Mouse (Mus musculus) liver, adult 2 months (tissue): ENCODE results near the gene Npy4r. TPM values are rescaled to one million over a fixed set of nuclear protein-coding genes. Genes with fewer than 3 reads are reported as not detected.
A peak's percentile ranks its signal among the peaks of the same experiment; 100 is the strongest.

ENCODE experiments used
- DNase-seq: peaks from one replicate; pipeline ENCODE4 v3.0.0-alpha.2; 2011; ENCODE audit warnings: low read depth, low spot score; ENCODE audit errors: extremely low read depth
- H3K27ac ChIP-seq: fragments of 200-500 bp; replicated peaks from 2 replicates; pipeline ENCODE4 v1.5.1; 2012; ENCODE audit warnings: low read depth, mild to moderate bottlenecking, control low read depth, inconsistent platforms, low read length; ENCODE audit not compliant: insufficient read depth
- H3K27me3 ChIP-seq: fragments of 200-500 bp; 2 replicates; pipeline ENCODE4 v1.6.1; 2012; ENCODE audit warnings: mild to moderate bottlenecking, moderate library complexity, low read length, inconsistent platforms; ENCODE audit not compliant: control insufficient read depth, insufficient read depth
- H3K36me3 ChIP-seq: fragments of 200-500 bp; 2 replicates; pipeline ENCODE4 v1.6.1; 2012; ENCODE audit warnings: low read length, inconsistent platforms; ENCODE audit not compliant: control insufficient read depth, insufficient read depth
- H3K4me1 ChIP-seq: fragments of 200-500 bp; 2 replicates; pipeline ENCODE4 v1.6.1; 2011; ENCODE audit warnings: low read length; ENCODE audit not compliant: control insufficient read depth, insufficient read depth
- H3K4me3 ChIP-seq: fragments of 200-500 bp; 2 replicates; pipeline ENCODE4 v1.5.1; 2011; ENCODE audit warnings: low read depth, mild to moderate bottlenecking, control low read depth, low read length, moderate library complexity; ENCODE audit not compliant: insufficient read depth
- H3K79me2 ChIP-seq: fragments of 200-500 bp; 2 replicates; pipeline ENCODE4 v1.6.1; 2012; ENCODE audit warnings: inconsistent platforms, mild to moderate bottlenecking, low read length, moderate library complexity; ENCODE audit not compliant: control insufficient read depth, insufficient read depth
- H3K9ac ChIP-seq: fragments of 200-500 bp; 2 replicates; pipeline ENCODE4 v1.6.1; 2012; ENCODE audit warnings: low read depth, mild to moderate bottlenecking, control low read depth, inconsistent platforms, low read length
- CTCF ChIP-seq: fragments of 200-500 bp; IDR thresholded peaks from 2 replicates; pipeline ENCODE4 v1.5.1; 2011; ENCODE audit warnings: low read depth, low read length, control low read depth
- POLR2A ChIP-seq: fragments of 200-500 bp; IDR thresholded peaks from 2 replicates; pipeline ENCODE4 v1.6.1; 2011; ENCODE audit warnings: low read length, control low read depth; ENCODE audit not compliant: insufficient read depth; ENCODE audit errors: extremely low read depth
- WGBS: fragments of 180-500 bp; shearing (Covaris S2); methylation state at CpG from one replicate; pipeline ENCODE4 v1.1.7; 2018; 5-methylcytosine and 5-hydroxymethylcytosine counted together
- polyA plus RNA-seq: library from polyadenylated mRNA; depleted of rRNA; stranded (reverse); fragments of >200 nt; gene quantifications from 2 replicates; pipeline ENCODE4 v1.2.3, GENCODE M21; 2012; rRNA removed
- total RNA-seq: library from RNA; depleted of rRNA; stranded (reverse); fragments of >200 nt; gene quantifications from 2 replicates; pipeline ENCODE4 v1.2.3, GENCODE M21; 2014; rRNA removed

Gene Npy4r
- total RNA-seq = under 0.01 TPM in 1 of 2 replicates, not detected in the other
- polyA plus RNA-seq = not detected in 2 replicates

DNA sequence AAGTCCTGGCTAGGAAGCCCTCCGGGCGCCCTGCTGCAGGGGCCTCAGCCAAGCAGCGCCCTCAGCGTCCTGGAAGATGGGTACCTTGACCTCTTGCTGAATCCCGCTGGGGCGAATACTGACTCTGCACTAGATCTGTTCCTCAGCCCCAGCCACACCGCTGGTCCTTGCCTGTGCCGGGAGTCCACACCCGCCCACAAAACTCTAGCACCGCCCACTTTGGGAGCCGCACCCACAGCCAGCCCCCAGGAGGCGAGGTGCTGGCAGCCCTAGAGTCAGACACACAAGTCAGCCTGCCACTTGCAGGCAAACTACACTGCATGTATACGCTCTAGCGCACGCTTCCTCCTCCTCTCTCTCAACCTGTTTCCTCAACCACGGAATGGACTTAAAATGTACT lies at the start of gene Npy4r:
Npy4r (minus strand) TSS at position 148 of the 400 bp plus-strand sequence.
- peak; percentile 19 for DNase-seq
- no peak for TF ChIP-seq POLR2A
- TF ChIP-seq CTCF = no peak
- H3K27me3 ChIP-seq = no peaks in the 10 kb centered on the region
- H3K4me3 ChIP-seq = no peak within 1 kb of the TSS
- H3K9ac ChIP-seq = no peak within 1 kb of the TSS
- H3K79me2 ChIP-seq = no peaks in the 10 kb centered on the region
- H3K36me3 ChIP-seq = no peaks in the 10 kb centered on the region
- WGBS = 15% methylated on average over 16 of the region's 16 CpGs
- H3K27ac ChIP-seq = no peak within 1 kb of the TSS
- no peaks in the 10 kb centered on the region for H3K4me1 ChIP-seq

DNA sequence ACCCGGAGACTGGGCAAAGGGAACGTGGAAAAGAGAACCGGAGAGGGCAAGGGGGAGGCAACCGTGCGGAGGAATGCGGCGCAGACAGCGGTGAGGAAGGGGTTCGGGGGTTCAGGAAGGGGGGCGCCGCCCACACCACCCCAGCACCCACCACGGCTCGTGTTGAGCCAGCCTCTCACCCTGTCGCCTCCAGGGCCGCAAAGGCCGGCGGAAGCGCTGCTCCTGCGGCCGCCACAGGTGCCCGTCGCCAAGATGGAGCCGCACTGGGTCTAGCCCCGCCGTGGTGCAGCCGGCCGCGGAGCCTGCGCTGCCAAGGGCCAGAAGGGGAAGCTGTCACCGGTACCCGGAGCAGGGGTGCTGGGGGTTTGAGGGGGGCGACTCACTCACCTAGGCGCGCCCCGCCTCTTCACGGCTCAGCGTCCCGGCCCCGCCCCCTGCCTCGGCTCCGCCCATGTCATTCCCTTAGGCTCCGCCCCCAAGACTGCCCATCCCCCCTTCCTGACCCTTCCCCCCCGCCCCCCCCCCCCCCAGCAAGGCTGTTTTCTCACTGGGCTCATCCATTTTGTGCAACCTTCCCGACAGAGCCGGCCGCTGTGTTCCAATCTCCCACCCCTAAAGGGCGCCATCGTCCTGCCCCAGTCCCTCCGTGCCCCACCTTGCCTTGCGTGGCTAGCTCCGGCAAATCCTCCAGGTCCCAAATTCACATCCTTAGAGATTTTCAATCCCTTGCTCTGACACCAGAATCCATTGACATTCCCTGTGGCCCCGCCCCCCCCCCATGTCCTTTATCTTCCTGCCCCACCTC lies 49.1 kb upstream of the Npy4r start, which contains the start of gene Gprin2:
Gprin2 (minus strand) TSS at position 423 of the 805 bp plus-strand sequence.
- no peaks in the 10 kb centered on the region for H3K4me1 ChIP-seq
- DNase-seq = no peak
- TF ChIP-seq POLR2A = no peak
- TF ChIP-seq CTCF = no peak
- H3K79me2 ChIP-seq = no peaks in the 10 kb centered on the region
- peak within 1 kb of the TSS; percentile 40 for H3K9ac ChIP-seq
- no peaks in the 10 kb centered on the region for H3K36me3 ChIP-seq
- no peak within 1 kb of the TSS for H3K27ac ChIP-seq
- peak within 1 kb of the TSS; percentile 64 for H3K4me3 ChIP-seq
- WGBS = 8% methylated on average over 38 of the region's 52 CpGs
- peaks cover 4% of the 10 kb centered on the region; the same call in 1 of the 2 replicates for H3K27me3 ChIP-seq

DNA sequence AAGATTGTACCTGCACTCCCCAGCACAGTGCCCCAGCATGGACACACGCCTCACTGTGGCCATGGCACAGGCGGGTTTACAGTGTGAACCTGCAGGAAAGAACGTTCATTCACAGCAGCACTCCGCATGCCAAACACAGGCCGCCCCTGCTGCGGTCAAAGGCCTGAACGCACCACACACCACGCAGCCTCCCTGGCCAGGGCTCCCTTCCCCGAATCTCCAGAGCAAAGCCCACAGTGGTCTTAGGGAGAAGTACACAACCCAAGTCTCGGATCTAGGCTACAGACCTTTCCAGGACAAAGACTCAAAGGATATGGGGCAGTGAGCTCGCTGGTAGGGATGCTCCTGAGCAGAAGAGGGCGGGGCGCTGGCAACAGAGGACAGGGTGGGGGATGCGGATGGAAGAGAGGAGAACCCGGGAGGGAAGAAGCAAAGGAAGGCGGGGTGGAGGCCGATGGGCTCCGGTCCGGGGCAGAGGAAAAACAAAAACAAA lies 48.5 kb upstream of the Npy4r start:
- Histone ChIP-seq H3K4me3 (peak overlapping the region; percentile 64), H3K9ac (no peak overlapping the region), H3K4me1 (no peaks in the 10 kb centered on the region), H3K36me3 (no peaks in the 10 kb centered on the region), H3K79me2 (no peaks in the 10 kb centered on the region), H3K27me3 (peaks cover 4% of the 10 kb centered on the region; the same call in 1 of the 2 replicates), H3K27ac (no peak overlapping the region)
- WGBS = 25% methylated on average over 19 of the region's 19 CpGs
- no peak for DNase-seq
- TF ChIP-seq CTCF (no peak), POLR2A (no peak)

DNA sequence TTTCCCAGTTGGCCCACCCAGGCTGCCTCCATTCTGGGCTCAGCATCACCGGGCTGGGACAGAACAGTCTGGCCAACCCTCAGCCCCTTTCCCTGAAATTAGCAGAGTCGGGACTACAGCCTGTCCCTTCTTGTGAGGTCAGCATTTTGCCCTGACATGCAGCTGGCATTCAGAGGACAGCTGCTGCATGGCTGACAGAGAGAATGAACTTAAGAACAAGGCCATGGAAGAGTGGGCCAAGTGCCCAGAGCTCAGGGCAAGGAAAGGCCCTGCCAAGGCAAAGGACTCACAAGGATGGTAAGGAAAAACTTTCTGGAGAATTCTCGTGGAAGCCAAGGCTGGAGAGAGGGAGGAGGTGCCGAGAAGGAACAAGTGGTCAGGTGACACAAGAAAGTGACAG lies 44.4 kb upstream of the Npy4r start:
- Histone ChIP-seq H3K27ac (no peak overlapping the region), H3K79me2 (no peaks in the 10 kb centered on the region), H3K4me1 (no peaks in the 10 kb centered on the region), H3K4me3 (no peak overlapping the region), H3K36me3 (no peaks in the 10 kb centered on the region), H3K9ac (no peak overlapping the region), H3K27me3 (peaks cover 4% of the 10 kb centered on the region; the same call in 1 of the 2 replicates)
- WGBS = 63% methylated on average over 4 of the region's 4 CpGs
- DNase-seq = peak; percentile 44
- TF ChIP-seq CTCF (no peak), POLR2A (no peak)

DNA sequence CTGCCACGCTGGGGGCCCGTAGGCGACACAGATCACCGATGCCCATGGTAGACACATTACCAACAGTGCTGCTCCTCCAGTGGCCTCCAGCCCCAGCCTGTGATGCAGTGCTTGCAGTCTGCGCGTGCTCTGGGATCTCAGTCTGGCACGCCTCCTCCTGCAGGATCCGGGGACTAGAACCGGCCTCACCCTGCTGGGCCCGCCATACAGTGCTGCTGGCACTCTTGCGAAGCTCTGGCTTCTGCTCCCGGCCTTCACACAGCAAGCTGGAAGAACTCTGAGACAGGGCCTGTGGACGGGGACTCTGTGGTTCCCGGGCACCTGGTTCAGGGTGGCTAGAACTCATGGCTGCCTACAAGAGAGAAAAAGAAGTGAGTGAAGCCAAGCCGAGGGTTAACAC lies 43.2 kb upstream of the Npy4r start:
- Histone ChIP-seq H3K79me2 (no peaks in the 10 kb centered on the region), H3K4me3 (no peak overlapping the region), H3K27me3 (peaks cover under 1% of the 10 kb centered on the region; the same call in 1 of the 2 replicates), H3K4me1 (no peaks in the 10 kb centered on the region), H3K9ac (no peak overlapping the region), H3K27ac (no peak overlapping the region), H3K36me3 (no peaks in the 10 kb centered on the region)
- DNase-seq = no peak
- TF ChIP-seq CTCF (no peak), POLR2A (no peak)
- 92% methylated on average over 15 of the region's 15 CpGs for WGBS

DNA sequence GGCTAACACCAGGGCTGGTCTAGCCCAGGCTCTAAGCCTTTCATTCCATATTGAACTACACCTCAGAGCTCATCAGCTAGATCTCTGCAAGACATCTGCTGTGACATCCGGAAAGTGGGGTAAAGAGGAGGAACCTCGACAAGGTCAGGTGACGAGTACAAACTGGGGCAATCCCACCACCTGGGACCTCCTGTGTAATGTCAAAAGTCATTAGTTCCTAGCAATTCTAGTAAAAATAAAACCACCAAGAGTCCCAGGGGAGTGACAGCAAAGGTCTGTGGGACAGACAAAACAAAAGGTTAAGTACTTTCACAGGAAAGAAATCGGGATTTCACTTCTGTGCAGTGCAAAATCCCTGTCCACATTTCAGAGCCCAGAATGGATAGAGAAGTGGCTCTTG lies 41.6 kb upstream of the Npy4r start:
- no peaks in the 10 kb centered on the region for H3K79me2 ChIP-seq
- no peak for TF ChIP-seq CTCF
- TF ChIP-seq POLR2A = no peak
- WGBS = 83% methylated on average over 4 of the region's 4 CpGs

More for the DNA sequence above, 41.6 kb upstream of the Npy4r start:
- Histone ChIP-seq H3K9ac (no peak overlapping the region), H3K27ac (no peak overlapping the region), H3K4me3 (no peak overlapping the region), H3K27me3 (no peaks in the 10 kb centered on the region), H3K4me1 (no peaks in the 10 kb centered on the region), H3K36me3 (no peaks in the 10 kb centered on the region)
- DNase-seq = no peak
